Mouse (Mus musculus): Measurements from ENCODE around the gene Olfr1382.
"Not testable (repeated sequence)": the region's sequence is repeated elsewhere in the genome, so short reads cannot be mapped to it uniquely, and the experiment has no call there.

GRCm38 (mm10) chr11:49580452-49580851 lies 52.4 kb downstream of the Olfr1382 start:
- TF ChIP-seq CTCF (IDR thresholded peaks at IDR 0.05; ENCODE audit: control insufficient read depth, insufficient read depth, insufficient read length); MYOG (IDR thresholded peaks at IDR 0.05; ENCODE audit: control insufficient read depth, extremely low read depth, insufficient read length); MAX (IDR thresholded peaks at IDR 0.05); MYOD1 (IDR thresholded peaks at IDR 0.05; ENCODE audit: control insufficient read depth, insufficient read length, low read depth); CEBPB (IDR thresholded peaks at IDR 0.05; ENCODE audit: low read depth); USF1 (IDR thresholded peaks at IDR 0.05; ENCODE audit: low read depth); FOSL1 (IDR thresholded peaks at IDR 0.05; ENCODE audit: insufficient read depth, low read length, poor library complexity, severe bottlenecking): not testable (repeated sequence)

All from C2C12 (cell line).